Mouse (Mus musculus) ES-E14 (cell line): ENCODE measurements at regions not wholly inside any gene's neighbourhood (a gene's known extent, or its start where the extent isn't known, plus 50 kb on each side); places are given as distances from the start of the nearest gene placed in this dataset.
"Not testable (repeated sequence)": the region's sequence is repeated elsewhere in the genome, so short reads cannot be mapped to it uniquely, and the experiment has no call there.

Source experiments
- DNase-seq: peaks from one replicate; pipeline ENCODE4 v3.0.0-alpha.2; 2013; ENCODE audit warnings: low read depth, low spot score
- H3K27ac ChIP-seq: 2 replicates; pipeline ENCODE4 v1.5.1; 2012; ENCODE audit warnings: low read depth, mild to moderate bottlenecking, low read length, moderate library complexity, mixed read lengths; ENCODE audit not compliant: poor library complexity, insufficient read depth, severe bottlenecking
- H3K36me3 ChIP-seq: 2 replicates; pipeline ENCODE4 v1.6.1; 2012; ENCODE audit warnings: mild to moderate bottlenecking, low read length, moderate library complexity, mixed read lengths; ENCODE audit not compliant: control insufficient read depth, poor library complexity, insufficient read depth, severe bottlenecking
- H3K4me1 ChIP-seq, 2 experiments: fragments of 150-350 bp in 1 of 2; sonication (generic) in 1 of 2; 2 replicates each; pipeline ENCODE4 v1.6.1; 2012; ENCODE audit warnings: low read length in 2 of 2, mild to moderate bottlenecking in 1 of 2, mixed read lengths in 1 of 2; ENCODE audit not compliant: control insufficient read depth in 2 of 2, insufficient read depth in 2 of 2, poor library complexity in 1 of 2
- H3K4me3 ChIP-seq, 2 experiments: fragments of 150-350 bp in 1 of 2; sonication (generic) in 1 of 2; 2 replicates each; pipeline ENCODE4 v1.5.1; 2012; ENCODE audit warnings: low read length in 2 of 2, low read depth in 1 of 2, mild to moderate bottlenecking in 1 of 2, mixed read lengths in 1 of 2; ENCODE audit not compliant: insufficient read depth in 1 of 2, poor library complexity in 1 of 2, severe bottlenecking in 1 of 2
- H3K9ac ChIP-seq: 2 replicates; pipeline ENCODE4 v1.6.1; 2012; ENCODE audit warnings: low read depth, mild to moderate bottlenecking, low read length, mixed read lengths; ENCODE audit not compliant: poor library complexity, insufficient read depth, severe bottlenecking
- H3K9me3 ChIP-seq: fragments of 150-350 bp; sonication (generic); 2 replicates; pipeline ENCODE4 v1.6.1; 2012; ENCODE audit warnings: low read depth, mild to moderate bottlenecking, low read length; ENCODE audit not compliant: control insufficient read depth, insufficient read depth
- CHD2 ChIP-seq: IDR thresholded peaks from 2 replicates; pipeline ENCODE4 v1.6.1; 2014; ENCODE audit warnings: mild to moderate bottlenecking, low read depth, low read length, inconsistent platforms
- HCFC1 ChIP-seq: IDR thresholded peaks from 2 replicates; pipeline ENCODE4 v1.6.1; 2012; ENCODE audit warnings: low read length, inconsistent platforms, borderline replicate concordance; ENCODE audit not compliant: insufficient read depth
- MAFK ChIP-seq: IDR thresholded peaks from 2 replicates; pipeline ENCODE4 v1.6.1; 2014; ENCODE audit warnings: mild to moderate bottlenecking, low read depth, low read length, inconsistent platforms; ENCODE audit not compliant: insufficient read depth
- ZC3H11A ChIP-seq: IDR thresholded peaks from 2 replicates; pipeline ENCODE4 v1.6.1; 2012; ENCODE audit warnings: low read depth, mild to moderate bottlenecking, inconsistent platforms, low read length, borderline replicate concordance
- ZNF384 ChIP-seq: IDR thresholded peaks from 2 replicates; pipeline ENCODE4 v1.6.1; 2012; ENCODE audit warnings: low read depth, low read length, inconsistent platforms
- in situ Hi-C, 2 experiments: fragments of 600-800 bp; cut with MboI; formaldehyde crosslinking; loops; one replicate each; pipeline ENCODE4 v1.15.1; 2025; ENCODE audit warnings: low sequenced_read_pairs in 2 of 2, inconsistent platforms in 1 of 2; ENCODE audit not compliant: unreplicated experiment in 2 of 2

DNA sequence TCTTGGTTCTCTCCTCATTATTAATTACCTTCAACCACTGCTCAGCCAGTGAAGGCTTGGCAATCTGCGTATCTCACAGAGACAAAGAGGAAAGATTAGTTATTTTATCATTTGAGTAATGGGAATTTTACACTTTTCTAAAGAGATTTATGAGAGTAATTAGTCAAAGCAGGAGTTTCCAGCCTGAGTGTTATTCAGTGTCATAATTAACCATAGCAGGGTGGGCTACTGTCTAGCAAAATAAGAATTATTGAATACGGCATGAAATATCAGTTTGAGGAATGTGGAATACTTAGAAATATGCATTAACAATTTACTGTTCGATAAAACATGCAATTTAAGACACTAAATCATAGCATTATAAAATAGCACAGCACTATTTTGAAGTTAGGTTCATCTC lies 357.7 kb downstream of the Dync2h1 start:
- Histone ChIP-seq H3K27ac (no peak overlapping the region), H3K9ac (no peak overlapping the region), H3K4me3 (no peak overlapping the region), H3K9me3 (no peaks in the 10 kb centered on the region; the same call in 1 of the 2 replicates), H3K4me1 (no peaks in the 10 kb centered on the region), H3K36me3 (no peaks in the 10 kb centered on the region; the same call in 1 of the 2 replicates)
- TF ChIP-seq MAFK: no peak
- no peak for TF ChIP-seq ZC3H11A
- no peak for TF ChIP-seq HCFC1
- TF ChIP-seq CHD2: no peak
- TF ChIP-seq ZNF384: no peak
- no peak for DNase-seq
- in situ Hi-C loops: no loop called here

DNA sequence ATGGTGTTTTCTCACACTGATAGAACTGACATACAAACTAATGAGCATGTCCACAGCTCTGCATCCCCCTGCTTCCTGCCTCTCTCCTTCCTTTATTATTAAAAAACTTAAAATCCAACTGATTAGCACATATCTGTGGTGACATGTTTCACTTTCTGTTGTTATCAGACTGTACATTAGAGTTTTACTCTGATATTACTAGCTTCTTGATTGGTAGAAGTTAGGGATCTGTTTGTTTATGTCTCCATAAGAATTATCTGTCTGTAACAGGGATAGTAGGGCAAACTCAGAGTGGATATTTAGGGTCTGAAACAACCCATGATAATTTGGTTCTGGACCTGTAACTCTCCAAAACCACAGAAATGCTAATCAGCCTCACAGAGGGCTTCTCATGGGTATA lies 358.6 kb downstream of the Dync2h1 start:
- Histone ChIP-seq H3K4me1 (no peaks in the 10 kb centered on the region), H3K4me3 (no peak overlapping the region), H3K36me3 (no peaks in the 10 kb centered on the region; the same call in 1 of the 2 replicates), H3K27ac (no peak overlapping the region), H3K9me3 (no peaks in the 10 kb centered on the region), H3K9ac (no peak overlapping the region)
- in situ Hi-C loops: no loop called here
- TF ChIP-seq ZNF384: no peak
- no peak for TF ChIP-seq CHD2
- no peak for TF ChIP-seq MAFK
- TF ChIP-seq ZC3H11A: no peak
- TF ChIP-seq HCFC1: no peak
- no peak for DNase-seq

DNA sequence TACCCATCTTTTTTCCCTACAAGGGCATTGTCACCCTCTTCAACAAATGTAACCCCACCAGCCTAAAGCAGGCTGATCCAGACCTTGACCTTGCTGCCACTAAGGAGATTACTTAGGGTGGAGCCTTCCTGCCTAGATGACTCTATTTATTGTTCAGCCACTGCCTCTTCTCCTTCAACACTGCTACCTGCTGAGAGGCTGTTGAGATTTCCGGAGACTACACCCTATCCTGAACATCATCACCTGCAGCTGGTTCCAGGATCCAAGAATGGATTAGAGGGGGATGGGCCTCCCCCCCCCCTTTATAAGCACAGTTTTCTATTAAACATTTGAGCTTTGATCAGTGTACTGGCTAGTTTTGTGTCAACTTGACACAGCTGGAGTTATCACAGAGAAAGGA lies 360.3 kb downstream of the Dync2h1 start:
- DNase-seq, H3K9me3 ChIP-seq, H3K4me1 ChIP-seq, H3K9ac ChIP-seq, H3K27ac ChIP-seq, H3K4me3 ChIP-seq, H3K36me3 ChIP-seq, in situ Hi-C loops: not testable (repeated sequence)
- TF ChIP-seq CHD2: 0 out of 2 replicates have a peak, but pooled peaks have one; percentile 8

DNA sequence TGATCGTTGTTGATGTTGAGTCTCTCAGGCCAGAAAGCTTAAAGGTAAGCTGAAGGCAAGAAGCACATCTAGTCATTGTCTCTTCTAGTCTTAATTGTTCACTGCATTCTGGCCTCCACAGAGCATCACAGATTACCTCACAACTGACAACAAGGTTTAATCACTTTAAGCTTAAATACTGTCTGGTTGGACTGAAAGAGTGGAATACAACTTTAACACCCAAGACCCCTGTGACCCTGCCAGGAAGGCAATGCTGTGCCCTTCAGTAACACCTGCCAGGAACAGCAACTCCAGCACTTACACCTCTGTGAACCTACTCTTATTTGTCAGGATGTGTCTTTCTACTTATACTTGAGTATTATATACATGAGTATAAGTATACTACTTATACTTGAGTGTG lies 360.7 kb downstream of the Dync2h1 start:
- no peaks in the 10 kb centered on the region for H3K4me1 ChIP-seq
- no peaks in the 10 kb centered on the region for H3K9me3 ChIP-seq
- no peak for DNase-seq
- peak overlapping the region; percentile 29; the same call in 1 of the 2 replicates for H3K27ac ChIP-seq
- no peak for TF ChIP-seq CHD2
- in situ Hi-C loops: no loop called here
- no peak overlapping the region for H3K9ac ChIP-seq
- no peak overlapping the region for H3K4me3 ChIP-seq
- no peaks in the 10 kb centered on the region; the same call in 1 of the 2 replicates for H3K36me3 ChIP-seq

GRCm38 (mm10) chr9:6776671-6777070 lies 407.6 kb downstream of the Dync2h1 start:
- peak; percentile 2 for DNase-seq
- Histone ChIP-seq H3K27ac (no peak overlapping the region), H3K4me1 (no peaks in the 10 kb centered on the region), H3K36me3 (no peaks in the 10 kb centered on the region), H3K4me3 (no peak overlapping the region), H3K9me3 (no peaks in the 10 kb centered on the region), H3K9ac (no peak overlapping the region)
- in situ Hi-C loops: no loop called here
- TF ChIP-seq HCFC1: no peak
- TF ChIP-seq MAFK: no peak
- no peak for TF ChIP-seq ZNF384
- TF ChIP-seq ZC3H11A: no peak
- TF ChIP-seq CHD2: no peak
